Mouse (Mus musculus): ENCODE data around the gene Tmem35b. TPM values are rescaled to one million over a fixed set of nuclear protein-coding genes. Genes with fewer than 3 reads are reported as not detected.

The Tmem35b gene
- polyA plus RNA-seq, 1 experiment = 2.2 TPM

- TF ChIP-seq GATA1 (IDR thresholded peaks at IDR 0.05; ENCODE audit: borderline replicate concordance, low read length) (no peak), FLI1 (IDR thresholded peaks at IDR 0.05; ENCODE audit: low read length) (no peak)
- H3K36me3 ChIP-seq (replicated peaks; ENCODE audit: low read length) = peaks cover 33% of the 10 kb centered on the region
- H3K4me1 ChIP-seq = no peaks in the 10 kb centered on the region
- H3K27me3 ChIP-seq (replicated peaks) = no peaks in the 10 kb centered on the region
- no peak overlapping the region for H3K4me3 ChIP-seq (replicated peaks)
- H3K9me3 ChIP-seq = no peaks in the 10 kb centered on the region
Observed at GRCm38 (mm10) chr4:127110570-127110969, 12.9 kb upstream of the Tmem35b start.

DNA sequence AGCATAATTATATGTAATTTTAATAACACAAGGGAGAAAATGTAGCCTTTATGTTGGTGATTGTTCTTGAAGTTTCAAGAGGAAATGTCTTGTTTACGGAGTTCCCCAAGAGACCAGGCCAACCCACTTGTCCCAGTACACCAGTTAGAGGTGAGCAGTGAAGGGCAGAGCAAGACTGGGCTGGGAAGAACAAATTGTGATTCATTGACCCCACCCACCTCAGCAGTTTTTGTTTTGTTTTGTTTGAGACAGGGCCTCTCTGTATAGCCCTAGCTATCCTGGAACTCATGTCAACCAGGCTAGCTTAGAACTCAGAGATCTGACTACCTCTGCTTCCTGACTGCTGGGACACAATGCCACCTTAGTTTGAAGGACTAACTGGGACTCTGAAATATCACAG, 840 bp downstream of the Tmem35b start:
- Histone ChIP-seq H3K4me3 (replicated peaks) (no peak overlapping the region), H3K9me3 (0 out of 2 replicates have a peak, but pooled peaks cover 3% of the 10 kb centered on the region), H3K27me3 (replicated peaks) (no peaks in the 10 kb centered on the region), H3K4me1 (peaks cover 40% of the 10 kb centered on the region), H3K36me3 (replicated peaks; ENCODE audit: low read length) (peaks cover 31% of the 10 kb centered on the region)
- no peak for TF ChIP-seq GATA1 (IDR thresholded peaks at IDR 0.05; ENCODE audit: borderline replicate concordance, low read length)
- TF ChIP-seq FLI1 (IDR thresholded peaks at IDR 0.05; ENCODE audit: low read length) = no peak

DNA sequence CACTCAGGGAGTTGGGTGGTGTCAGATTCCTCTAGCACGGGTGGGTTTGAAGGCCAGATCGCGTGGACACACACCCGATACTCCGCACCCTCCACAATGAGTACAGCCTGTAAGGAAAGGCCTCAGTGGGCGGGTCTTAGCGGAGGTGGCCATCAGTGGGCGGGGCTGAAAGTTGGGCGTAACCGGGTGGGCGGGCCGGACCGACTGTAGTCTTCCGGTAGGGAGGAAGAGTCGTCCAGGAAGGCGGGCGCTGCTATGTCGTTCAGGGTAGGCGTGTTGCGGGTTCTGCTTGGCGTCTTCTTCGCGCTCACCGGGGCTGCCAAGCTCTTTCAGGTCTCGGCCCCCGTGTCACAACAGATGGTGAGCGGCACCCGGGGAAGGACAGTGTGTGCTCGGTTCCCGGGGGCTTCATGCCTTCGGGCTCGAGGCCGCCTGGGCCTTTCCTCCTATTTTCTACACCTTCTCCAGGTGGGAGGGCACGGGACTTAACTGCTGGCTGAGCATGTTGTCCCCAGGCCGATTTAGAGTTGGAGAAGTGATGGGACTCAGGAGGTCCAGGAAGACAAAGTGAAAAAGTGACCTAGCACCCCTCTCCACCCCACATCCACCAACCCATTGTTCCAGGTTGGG, 2.5 kb downstream of the Tmem35b start:
- Histone ChIP-seq H3K36me3 (replicated peaks; ENCODE audit: low read length) (peaks cover 34% of the 10 kb centered on the region), H3K9me3 (0 out of 2 replicates have a peak, but pooled peaks cover 3% of the 10 kb centered on the region), H3K27me3 (replicated peaks) (no peaks in the 10 kb centered on the region), H3K4me3 (replicated peaks) (peak overlapping the region; percentile 95), H3K4me1 (peaks cover 40% of the 10 kb centered on the region)
- TF ChIP-seq FLI1 (IDR thresholded peaks at IDR 0.05; ENCODE audit: low read length) (no peak), GATA1 (IDR thresholded peaks at IDR 0.05; ENCODE audit: borderline replicate concordance, low read length) (no peak)

DNA sequence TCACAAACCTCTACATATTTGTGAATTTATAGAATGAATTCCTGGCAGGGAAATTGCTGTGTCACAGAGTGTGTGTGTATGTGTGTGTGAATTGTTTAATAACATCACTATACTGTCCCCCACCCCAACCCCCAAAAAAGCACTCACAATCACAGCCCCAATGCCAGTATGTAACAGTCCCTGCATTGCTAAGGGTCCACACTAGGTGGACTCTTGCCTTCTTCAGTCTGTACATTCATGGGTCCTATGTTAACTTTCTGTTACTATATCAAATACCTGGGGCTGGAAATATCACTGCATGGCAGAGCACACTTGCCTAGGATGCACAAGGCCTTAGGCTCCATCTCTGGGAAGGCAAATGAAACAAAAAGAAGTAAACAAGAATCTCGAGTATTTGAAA, 11.2 kb downstream of the Tmem35b start:
- Histone ChIP-seq H3K4me1 (no peaks in the 10 kb centered on the region), H3K27me3 (replicated peaks) (peaks cover 19% of the 10 kb centered on the region), H3K36me3 (replicated peaks; ENCODE audit: low read length) (no peaks in the 10 kb centered on the region), H3K4me3 (replicated peaks) (no peak overlapping the region), H3K9me3 (peaks cover 6% of the 10 kb centered on the region; the same call in 1 of the 2 replicates)
- TF ChIP-seq FLI1 (IDR thresholded peaks at IDR 0.05; ENCODE audit: low read length) (no peak), GATA1 (IDR thresholded peaks at IDR 0.05; ENCODE audit: borderline replicate concordance, low read length) (no peak)

- no peaks in the 10 kb centered on the region for H3K4me1 ChIP-seq
- no peak for TF ChIP-seq GATA1 (IDR thresholded peaks at IDR 0.05; ENCODE audit: borderline replicate concordance, low read length)
- no peak for TF ChIP-seq FLI1 (IDR thresholded peaks at IDR 0.05; ENCODE audit: low read length)
- H3K4me3 ChIP-seq (replicated peaks) = no peak overlapping the region
- H3K27me3 ChIP-seq (replicated peaks) = peaks cover 18% of the 10 kb centered on the region
- H3K36me3 ChIP-seq (replicated peaks; ENCODE audit: low read length) = no peaks in the 10 kb centered on the region
- peaks cover 6% of the 10 kb centered on the region; the same call in 1 of the 2 replicates for H3K9me3 ChIP-seq
Observed at GRCm38 (mm10) chr4:127137591-127137990, 14.1 kb downstream of the Tmem35b start.

DNA sequence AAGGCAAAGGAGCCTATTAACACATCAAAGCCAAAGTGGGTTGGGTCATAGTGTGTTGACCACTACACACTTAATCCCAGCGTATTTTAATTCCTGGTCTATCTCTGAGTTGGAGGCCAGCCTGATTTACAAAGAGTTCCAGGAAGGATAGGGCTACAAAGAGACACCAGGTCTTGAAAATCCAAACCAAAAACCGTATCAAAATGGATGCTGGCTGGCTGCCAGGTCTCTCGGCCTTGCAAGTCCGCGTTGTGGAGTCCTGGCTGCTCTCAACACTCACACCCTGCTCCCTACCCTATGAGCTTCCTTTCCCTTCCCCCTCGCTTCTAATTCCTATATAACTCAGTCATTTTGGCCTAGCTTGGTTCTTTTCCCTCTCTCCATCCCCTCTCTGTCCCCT, 15.0 kb downstream of the Tmem35b start:
- Histone ChIP-seq H3K36me3 (replicated peaks; ENCODE audit: low read length) (no peaks in the 10 kb centered on the region), H3K9me3 (peaks cover 6% of the 10 kb centered on the region; the same call in 1 of the 2 replicates), H3K27me3 (replicated peaks) (peaks cover 18% of the 10 kb centered on the region), H3K4me1 (no peaks in the 10 kb centered on the region), H3K4me3 (replicated peaks) (no peak overlapping the region)
- TF ChIP-seq FLI1 (IDR thresholded peaks at IDR 0.05; ENCODE audit: low read length) (no peak), GATA1 (IDR thresholded peaks at IDR 0.05; ENCODE audit: borderline replicate concordance, low read length) (no peak)

DNA sequence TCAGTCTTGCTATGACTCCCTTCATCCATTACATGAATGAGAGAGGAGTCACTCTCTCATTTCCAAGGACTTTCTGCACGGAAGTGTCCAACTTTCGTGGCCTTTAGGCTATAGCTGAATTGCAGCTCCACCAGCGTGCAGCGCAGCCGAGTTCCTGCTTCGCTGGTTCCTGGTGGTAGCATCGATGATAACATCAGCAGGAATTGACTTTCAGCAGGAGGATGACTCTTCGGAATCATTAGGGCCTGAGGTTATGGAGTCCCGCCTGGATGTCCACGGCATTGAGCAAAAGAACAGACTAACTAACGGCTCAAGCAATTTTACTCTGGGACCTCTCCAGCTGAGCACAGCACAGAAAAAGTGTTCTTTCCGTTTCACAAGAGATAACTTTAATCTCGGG, 26.5 kb downstream of the Tmem35b start:
- no peaks in the 10 kb centered on the region for H3K9me3 ChIP-seq
- no peak overlapping the region for H3K4me3 ChIP-seq (replicated peaks)
- no peak for TF ChIP-seq FLI1 (IDR thresholded peaks at IDR 0.05; ENCODE audit: low read length)
- no peak for TF ChIP-seq GATA1 (IDR thresholded peaks at IDR 0.05; ENCODE audit: borderline replicate concordance, low read length)
- H3K36me3 ChIP-seq (replicated peaks; ENCODE audit: low read length) = no peaks in the 10 kb centered on the region
- H3K4me1 ChIP-seq = no peaks in the 10 kb centered on the region
- H3K27me3 ChIP-seq (replicated peaks) = peaks cover 7% of the 10 kb centered on the region

DNA sequence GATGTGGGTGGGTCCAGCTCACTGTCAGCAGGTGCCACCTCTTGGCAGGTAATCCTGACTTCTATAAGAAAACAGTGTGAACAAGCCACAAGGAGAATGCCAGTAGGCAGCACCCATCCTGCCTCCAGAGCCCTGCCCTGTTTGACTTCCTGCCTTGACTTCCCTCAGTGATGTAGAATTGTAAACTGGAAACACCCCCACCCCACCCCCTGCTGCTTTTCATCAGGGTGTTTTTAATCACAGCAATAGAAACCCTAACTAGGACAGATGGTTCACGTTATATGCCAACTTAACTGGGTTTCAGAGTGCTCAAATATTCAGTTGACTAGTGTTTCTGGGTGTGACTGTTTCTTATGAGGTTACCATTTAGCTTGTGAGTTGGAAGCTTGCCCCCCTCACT, 29.9 kb downstream of the Tmem35b start:
- no peak for TF ChIP-seq GATA1 (IDR thresholded peaks at IDR 0.05; ENCODE audit: borderline replicate concordance, low read length)
- Histone ChIP-seq H3K27me3 (replicated peaks) (peaks cover 7% of the 10 kb centered on the region), H3K9me3 (peaks cover 3% of the 10 kb centered on the region; the same call in 1 of the 2 replicates)

DNA sequence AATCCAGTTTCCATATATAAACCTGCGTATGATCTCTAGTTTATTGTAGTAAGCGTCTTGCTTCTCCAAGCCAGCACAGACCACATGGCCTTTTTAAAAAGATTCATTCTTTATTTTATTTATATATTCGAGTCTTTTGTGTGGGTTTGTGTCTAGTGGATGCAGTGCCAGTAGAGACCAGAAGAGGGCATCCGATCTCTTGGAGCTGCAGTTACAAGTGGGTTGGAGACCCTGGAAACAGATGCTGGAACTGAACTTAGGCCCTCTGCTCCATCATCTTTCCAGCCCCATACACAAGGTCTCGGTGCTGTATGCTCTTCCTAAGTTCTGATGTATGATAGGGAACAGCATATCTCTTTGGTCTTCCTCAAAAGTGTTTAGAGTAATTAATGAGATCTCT, 32.3 kb downstream of the Tmem35b start:
- H3K4me3 ChIP-seq (replicated peaks) = no peak overlapping the region
- H3K27me3 ChIP-seq (replicated peaks) = peaks cover 2% of the 10 kb centered on the region
- no peaks in the 10 kb centered on the region for H3K36me3 ChIP-seq (replicated peaks; ENCODE audit: low read length)
- H3K9me3 ChIP-seq = peaks cover 3% of the 10 kb centered on the region; the same call in 1 of the 2 replicates
- no peak for TF ChIP-seq GATA1 (IDR thresholded peaks at IDR 0.05; ENCODE audit: borderline replicate concordance, low read length)
- no peak for TF ChIP-seq FLI1 (IDR thresholded peaks at IDR 0.05; ENCODE audit: low read length)
- H3K4me1 ChIP-seq = no peaks in the 10 kb centered on the region

More for the DNA sequence above, 29.9 kb downstream of the Tmem35b start:
- Histone ChIP-seq H3K4me3 (replicated peaks) (no peak overlapping the region), H3K36me3 (replicated peaks; ENCODE audit: low read length) (no peaks in the 10 kb centered on the region), H3K4me1 (no peaks in the 10 kb centered on the region)

- H3K36me3 ChIP-seq (replicated peaks; ENCODE audit: low read length) = no peaks in the 10 kb centered on the region
- H3K9me3 ChIP-seq = peaks cover 3% of the 10 kb centered on the region; the same call in 1 of the 2 replicates
- no peak for TF ChIP-seq FLI1 (IDR thresholded peaks at IDR 0.05; ENCODE audit: low read length)
- TF ChIP-seq GATA1 (IDR thresholded peaks at IDR 0.05; ENCODE audit: borderline replicate concordance, low read length) = no peak
- no peak overlapping the region for H3K4me3 ChIP-seq (replicated peaks)
- peaks cover 5% of the 10 kb centered on the region for H3K27me3 ChIP-seq (replicated peaks)
- no peaks in the 10 kb centered on the region for H3K4me1 ChIP-seq
Observed at GRCm38 (mm10) chr4:127157746-127158145, 34.3 kb downstream of the Tmem35b start.

Measured in megakaryocyte, embryonic 14.5 days (primary cell).